Mouse (Mus musculus) heart, postnatal 4 days (tissue): ENCODE measurements around the gene Ap4s1. TPM values are rescaled to one million over a fixed set of nuclear protein-coding genes. Genes with fewer than 3 reads are reported as not detected.

ENCODE experiments used
- DNase-seq: peaks from one replicate; pipeline ENCODE4 v3.0.0; 2021
- total RNA-seq, 2 experiments: library from RNA; stranded (reverse); gene quantifications; 2 replicates each; pipeline ENCODE4 v1.2.3; 2021

The Ap4s1 gene
- total RNA-seq, 2 experiments from 2014 or later: 29.3 to 30.0 TPM

DNA sequence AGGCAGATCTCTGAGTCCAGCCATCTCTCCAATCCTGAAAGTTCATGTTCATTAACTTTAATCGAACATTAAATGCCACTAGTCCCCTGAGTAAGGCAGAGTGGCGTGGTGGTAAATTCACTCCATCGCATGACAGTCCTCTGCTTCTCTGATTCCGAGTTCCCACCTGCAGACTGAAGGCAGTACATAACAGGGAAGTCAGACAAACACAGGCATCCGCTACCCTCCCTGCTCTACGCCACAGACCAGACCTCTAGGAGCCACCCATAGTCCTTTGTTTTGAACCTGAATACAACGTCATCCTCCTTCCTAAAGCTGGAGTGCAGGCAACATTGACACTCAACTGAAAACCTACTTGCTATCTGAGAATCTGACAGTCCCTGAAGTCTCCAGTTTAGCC lies 13.7 kb downstream of the Ap4s1 start:
- DNase-seq: no peak

DNA sequence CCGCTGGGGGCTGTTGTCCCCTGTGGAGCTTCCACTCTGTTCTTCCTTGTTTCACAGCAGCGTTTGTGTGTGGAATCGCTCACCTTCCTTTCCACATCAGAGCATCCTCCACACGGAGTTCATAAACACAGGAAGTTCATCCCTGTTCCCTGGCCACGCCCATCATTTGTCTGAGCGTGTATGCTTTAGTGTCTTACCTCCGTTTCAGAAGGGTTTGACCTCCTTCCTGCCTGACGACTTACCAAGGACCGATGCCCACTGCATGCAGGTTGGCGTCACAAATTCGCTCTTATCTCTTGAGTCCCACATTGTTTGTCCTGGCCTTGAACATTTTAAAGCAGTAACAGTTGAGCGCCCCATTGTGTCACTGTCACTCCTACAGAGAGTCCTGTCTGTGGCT lies 14.9 kb downstream of the Ap4s1 start:
- no peak for DNase-seq

DNA sequence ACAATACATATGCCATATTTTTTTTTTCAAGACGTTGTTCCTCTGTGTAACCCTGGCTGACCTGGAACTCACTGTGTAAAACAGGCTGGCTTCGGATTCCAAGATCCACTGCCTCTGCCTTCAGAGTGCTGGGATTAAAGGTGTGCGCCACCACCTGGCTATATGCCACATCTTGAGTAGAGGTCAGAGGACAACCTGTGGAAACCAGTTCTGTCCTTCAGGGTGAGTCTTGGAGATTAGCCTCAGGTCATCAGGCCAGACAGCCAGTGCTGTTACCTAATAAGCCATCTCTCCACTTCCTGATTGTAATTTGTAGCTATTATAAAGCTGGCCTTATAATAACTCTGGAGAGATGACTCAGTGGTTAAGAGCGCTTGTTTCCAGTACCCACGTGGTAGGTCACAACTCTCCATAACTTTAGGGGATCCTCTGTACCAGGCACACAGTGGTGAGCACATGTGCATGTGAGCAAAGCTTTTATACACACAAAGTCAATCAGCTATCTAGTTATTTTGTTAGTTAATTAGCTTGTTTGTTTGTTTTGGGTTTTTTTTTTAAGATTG lies 15.9 kb downstream of the Ap4s1 start:
- DNase-seq: no peak

DNA sequence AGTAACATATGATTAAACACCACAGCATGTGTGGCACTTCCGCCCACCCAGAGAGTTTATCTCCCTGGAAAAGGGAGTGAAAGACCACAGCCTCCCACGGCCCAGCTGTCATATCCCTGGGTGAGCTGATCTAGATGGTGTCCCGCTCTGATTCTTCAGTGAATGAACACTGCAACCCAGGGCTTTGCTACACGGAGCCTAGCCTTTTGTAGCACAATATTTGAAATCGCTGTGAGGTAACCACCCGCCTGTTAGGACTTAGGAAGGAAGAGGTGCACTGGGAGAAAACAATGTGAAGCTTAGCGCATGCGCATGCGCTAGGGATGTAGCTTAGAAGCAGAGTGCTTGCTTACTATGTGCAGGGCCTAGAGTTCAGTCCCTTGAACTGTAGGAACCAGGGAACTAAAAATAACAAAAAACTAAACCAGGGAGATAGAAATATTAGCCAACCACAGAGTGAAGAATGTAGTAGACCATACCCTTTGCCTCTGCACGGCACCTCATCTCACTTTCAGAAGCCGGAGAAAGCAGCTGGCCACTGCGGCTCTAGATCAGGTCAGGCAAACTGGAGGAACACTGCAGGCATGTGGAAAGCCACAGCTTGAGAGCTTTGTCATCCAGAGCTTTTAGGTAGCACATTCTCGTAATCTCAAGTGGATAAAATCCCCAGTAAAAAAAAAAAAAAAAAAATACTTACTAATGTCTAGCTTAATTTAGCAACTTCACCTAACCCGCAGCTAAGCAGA lies 18.3 kb downstream of the Ap4s1 start:
- DNase-seq: peak; percentile 51

DNA sequence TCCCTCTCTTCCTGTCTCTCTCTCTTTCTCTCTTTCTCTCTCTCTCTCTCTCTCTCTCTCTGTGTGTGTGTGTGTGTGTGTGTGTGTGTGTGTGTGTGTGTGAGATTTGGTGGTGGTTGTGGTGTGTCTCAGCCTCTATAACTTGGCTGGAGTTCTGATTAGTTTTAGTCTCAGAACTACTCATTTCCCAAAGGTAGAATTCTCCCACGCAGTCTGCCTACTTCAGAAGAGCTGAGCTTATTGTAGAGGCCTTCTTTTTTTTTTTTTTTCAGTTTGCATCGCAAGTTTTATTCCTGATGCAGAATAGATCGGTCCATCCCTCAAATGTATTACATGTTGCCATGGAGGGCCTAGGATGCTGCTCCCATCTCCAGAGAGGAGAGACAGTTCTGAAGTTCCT lies 18.9 kb downstream of the Ap4s1 start:
- DNase-seq: no peak

DNA sequence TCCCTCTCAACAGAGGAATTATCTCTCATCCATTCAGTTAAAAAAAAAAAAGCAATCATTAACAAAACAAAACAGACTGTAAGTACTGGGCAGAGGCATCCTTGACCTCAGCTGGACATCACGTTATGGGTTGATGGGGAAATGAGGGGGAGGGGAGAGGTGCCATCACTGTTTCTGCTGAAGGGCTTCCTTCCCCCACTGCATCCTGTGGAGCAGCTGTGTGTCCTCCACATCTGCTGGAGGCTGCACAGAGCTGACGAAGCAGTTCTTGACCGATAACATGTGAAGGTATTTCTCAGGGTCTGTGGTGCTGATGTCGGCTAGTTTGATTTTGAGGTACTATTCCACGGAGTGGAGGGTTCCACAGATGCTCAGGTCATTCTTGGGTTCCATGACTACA lies 19.3 kb downstream of the Ap4s1 start:
- DNase-seq: no peak

DNA sequence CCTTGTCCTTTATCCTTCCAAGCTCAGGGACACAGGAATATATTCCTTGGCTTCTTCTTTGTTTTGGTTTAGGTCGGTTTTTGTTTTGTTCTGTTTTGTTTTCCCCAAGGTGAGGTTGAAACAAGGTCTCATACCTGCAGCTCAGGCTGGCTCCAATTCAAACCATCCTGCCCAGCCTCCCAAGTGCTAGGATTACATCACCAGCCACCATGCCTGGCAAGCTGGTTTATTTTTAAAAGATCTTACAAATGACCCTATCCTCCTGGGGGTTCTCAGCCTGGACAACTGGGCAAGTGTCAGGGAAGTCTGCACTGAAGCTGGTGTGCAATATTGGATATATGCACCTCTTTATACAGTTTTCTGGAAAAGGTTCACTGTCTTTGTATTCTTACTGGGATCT lies 21.9 kb downstream of the Ap4s1 start:
- no peak for DNase-seq

DNA sequence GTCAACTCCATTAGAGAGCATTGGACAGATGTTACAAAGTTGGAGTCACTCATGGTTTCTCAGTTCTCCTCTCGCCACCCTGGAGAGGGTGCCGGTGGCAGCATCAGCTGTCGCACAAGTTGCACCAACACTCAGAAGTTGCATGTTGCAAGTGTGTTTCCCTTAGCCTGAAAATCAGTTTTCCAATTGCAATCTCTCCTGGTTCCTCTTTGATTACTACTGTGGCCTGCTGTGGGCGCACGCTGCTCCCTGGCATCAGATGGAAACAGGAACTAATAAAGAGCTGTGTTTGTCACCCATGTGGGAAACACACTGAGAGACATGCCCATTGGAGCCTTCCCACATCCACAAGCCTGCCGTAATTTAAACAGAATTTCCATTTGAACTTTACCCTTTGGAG lies 27.8 kb downstream of the Ap4s1 start:
- no peak for DNase-seq

DNA sequence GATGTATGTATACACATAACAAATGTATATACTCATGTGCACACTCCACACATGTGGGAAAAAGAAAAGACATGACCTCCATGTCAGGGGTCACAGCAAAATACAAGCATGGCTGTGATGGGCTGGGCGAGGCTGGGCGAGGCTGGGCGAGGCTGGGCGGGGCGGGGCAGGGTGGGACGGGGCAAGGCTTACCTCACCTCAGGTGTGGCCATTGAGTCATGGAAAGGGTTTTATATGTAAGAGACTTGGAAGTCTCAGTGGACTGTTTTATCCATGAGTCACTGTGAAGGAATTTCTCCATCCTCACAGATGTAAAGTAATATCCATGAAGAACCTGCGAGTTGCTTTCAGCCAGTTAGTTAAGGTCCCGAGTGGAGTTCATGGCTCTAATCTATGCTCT lies 31.0 kb downstream of the Ap4s1 start:
- no peak for DNase-seq

DNA sequence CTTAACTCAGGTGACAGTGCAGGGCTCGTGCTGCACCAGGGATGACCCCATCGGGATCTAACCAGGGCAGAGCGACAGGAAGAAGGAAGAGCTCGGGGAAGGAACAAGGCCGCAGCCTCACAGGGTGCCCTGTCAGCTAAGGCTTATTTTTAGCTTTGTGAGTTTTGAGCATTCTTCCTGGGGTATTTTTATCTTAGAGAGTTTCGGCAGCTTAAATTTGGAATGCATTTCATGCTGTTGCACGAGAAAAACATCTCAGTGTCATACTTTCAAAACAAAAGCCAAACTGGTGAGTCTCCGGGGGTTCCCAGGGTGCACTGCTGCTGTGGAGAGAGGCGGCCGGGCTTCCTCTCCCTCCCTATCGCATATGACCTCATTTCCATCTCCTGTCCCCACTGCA lies 38.2 kb downstream of the Ap4s1 start:
- DNase-seq: peak; percentile 72

DNA sequence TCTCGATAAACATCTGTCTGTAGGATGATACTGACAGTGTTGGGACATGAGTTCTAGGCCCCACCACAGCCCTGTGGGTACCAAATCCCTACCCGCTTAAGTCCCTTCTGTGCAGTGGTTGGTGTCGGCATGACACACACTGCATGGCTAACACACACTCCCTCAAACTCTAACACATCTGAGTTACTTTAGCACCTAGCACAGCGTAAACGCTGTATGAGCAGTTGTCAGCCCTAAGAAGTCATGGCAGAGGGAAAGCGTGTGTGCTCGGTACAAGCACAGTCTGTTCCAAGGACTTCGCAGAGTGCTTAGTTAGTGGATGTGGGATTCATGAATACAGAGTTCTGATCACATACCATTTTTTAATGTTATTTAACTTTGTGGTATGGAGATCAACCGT lies 39.0 kb downstream of the Ap4s1 start:
- no peak for DNase-seq

DNA sequence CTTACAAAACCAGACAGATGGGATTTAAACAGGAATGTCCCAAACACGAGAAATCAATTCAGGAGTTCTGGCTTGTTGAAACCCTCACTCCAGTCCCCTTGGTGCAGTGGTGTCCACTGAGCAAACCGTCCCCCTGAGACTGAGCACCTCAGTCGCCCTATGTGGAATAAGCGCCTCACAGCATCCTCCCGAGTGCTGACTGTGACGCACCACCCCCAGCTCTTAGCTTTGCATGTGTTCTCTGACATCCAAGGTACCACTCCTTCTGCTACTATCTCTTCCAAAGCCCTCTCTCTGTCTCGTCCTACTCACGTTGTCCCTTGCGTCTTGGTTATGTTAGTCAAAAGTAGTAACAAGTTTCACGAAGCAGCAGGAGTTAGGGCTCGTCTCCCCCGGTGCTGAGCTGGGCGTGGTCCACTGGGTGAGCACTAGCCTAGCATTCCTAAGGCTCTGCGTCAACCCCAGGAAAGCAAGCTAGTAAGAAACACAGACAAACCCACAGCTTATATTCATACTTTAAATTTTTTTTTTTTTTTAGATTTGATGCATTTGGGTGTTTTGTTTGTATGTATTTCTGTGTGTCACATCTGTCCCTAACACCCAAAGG lies 43.9 kb downstream of the Ap4s1 start:
- DNase-seq: no peak

DNA sequence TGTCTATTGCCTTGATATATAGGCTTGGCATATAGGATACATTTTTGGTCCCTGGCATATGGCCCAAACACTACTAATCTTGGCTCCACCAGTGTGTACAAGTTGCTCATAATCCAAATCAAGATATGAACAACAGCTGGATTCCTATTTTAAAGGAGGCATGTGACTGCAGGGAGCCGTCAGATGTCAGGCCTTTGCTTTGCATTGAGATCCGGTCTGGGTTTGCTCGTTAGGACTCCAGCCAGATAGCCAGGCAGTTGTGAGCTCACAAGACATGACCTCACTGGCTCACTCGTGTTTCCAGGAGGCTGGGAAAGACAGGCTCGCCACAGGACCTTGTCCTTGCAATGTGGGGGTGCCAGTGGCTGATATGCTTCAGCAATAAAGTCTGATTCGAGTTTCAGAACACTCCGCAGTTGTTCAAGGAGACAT lies 45.0 kb downstream of the Ap4s1 start:
- peak; percentile 25 for DNase-seq

DNA sequence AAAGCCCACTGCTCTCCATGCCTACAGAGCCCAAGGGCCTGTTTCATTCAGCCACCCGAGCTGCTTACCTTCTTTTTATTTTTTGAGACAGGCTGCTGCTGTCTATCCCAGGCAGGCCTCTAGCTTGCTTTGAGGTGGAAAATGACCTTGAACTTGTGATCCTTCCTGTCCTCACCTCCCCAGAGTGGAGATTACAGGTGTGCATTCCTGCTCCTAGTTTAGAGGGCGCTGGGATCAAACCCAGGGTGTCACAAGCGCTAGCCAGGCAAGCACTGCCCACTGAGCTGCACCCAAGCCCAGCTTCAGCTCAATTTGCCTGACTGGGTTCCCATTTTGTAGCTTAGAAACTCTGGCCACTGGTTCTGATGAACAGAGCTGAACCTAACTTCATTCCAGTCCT lies 45.5 kb downstream of the Ap4s1 start:
- no peak for DNase-seq

DNA sequence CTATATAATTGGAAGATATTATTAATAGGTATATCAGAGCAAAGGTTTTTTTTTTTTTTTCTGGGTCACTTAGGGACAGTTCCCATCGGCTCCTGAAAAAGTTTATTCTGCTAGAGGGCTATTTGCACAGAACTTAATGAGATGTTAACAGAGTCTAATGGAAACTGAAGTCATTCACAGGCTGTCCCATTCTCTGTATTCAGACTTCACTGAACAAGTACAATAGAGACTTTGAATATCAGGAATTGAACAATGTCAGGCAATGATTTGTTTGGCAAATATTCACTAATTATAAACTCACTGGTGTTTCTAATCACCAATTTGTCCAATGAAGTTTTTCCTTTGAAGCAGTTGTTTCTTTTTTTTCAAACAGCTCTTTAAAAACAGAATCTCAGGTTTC lies 46.0 kb downstream of the Ap4s1 start:
- no peak for DNase-seq

DNA sequence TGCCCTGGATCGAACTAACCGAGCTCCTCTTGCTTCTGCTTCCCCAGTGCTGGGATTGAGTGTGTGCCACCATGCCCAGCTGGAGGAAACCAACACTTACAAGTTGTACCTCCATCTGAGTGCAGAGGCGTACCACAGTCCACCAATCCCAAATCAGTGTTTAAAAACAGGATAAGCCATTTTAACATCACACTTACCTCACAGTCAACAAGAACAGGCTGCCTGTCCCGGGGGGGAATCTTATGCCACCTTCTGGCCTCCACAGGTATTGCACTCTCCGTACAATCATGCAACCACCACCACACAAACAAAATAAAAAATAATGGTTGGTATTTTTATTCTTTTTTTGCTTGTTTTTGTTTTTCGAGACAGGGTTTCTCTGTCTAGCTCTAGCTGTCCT lies 50.9 kb downstream of the Ap4s1 start:
- DNase-seq: peak; percentile 69

DNA sequence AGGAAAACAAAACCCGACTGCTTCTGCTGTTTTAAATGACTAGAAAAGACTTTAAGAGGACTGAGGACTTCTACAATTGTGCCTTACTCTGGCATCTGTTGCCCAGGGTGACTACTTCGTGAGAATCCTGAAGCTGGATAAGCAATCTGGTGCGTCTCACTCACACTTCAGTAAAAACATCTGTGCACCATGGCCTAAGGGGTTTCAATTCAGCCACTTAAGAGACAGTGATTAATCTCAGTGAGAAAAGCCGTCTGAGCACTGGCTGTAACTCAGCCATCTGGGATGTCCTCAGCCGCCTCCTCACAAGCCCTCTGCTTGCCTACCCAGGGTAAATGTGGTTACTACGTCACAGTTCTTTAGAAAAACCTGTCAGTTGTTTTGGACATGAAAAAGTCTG lies 54.1 kb downstream of the Ap4s1 start:
- no peak for DNase-seq

DNA sequence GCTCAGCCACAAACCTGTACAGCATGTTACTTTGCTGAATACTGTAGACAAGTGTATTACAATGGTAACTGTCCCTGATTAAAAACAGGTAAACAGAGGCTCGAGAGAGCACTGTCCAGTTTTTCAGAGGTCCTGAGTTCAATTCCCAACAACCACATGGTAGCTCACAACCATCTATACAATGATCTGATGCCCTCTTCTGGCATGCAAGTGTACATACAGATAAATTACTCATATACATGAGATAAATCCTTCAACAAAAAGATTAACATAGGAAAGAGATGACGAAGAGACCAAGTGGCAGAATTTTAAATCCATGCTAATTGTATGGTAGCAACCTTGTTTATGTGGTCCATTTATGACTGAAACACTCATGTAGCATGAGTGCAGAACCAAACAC lies 56.5 kb downstream of the Ap4s1 start:
- DNase-seq: no peak

DNA sequence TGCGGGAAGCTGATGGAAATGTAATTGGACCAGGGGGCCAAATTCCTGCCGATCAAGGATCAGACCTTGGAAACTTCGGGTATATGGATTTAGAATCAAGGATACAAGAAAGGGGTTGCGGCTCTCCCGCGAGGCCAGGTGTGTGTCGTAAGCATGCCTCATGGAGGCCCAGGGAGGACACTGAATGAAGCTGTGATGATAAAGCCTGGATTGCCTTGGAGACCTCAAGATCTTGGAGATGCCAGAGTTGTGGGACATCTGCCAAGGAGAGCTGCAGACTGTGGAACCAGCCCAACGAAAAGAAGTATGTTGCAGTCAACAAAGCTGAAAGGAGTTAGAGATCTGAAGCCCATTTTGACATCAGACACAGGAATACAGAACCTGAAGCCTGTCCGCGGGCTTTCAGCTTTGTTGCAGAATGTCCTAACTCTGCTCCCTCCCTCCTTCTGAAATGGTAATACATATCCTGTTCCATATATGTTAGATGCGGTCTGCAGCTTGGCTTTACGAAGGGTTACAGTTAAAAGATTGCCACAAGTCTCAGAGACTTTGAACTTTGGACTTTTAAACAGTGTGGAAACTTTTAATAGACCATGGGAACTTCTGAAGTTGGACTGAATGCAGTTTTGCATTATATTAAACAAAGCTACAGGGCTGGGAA lies 65.2 kb downstream of the Ap4s1 start:
- no peak for DNase-seq

DNA sequence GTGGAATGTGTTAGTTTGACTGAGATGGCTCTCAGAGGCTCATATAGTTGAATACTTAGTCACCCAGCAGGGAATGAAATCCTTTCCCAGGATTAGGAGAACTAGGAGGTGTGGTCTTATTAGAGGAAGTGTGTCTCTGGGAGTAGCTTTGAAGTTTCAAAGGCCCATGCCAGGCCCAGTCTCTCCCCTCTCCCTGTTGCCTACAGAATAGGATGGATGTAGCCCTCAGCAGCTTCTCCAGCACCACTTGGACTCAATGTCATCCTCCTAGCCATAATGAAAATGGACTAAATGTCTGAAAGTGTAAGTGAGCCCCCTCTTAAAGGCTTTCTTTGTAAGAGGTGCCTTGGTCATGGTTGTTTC lies 65.7 kb downstream of the Ap4s1 start:
- DNase-seq: no peak

DNA sequence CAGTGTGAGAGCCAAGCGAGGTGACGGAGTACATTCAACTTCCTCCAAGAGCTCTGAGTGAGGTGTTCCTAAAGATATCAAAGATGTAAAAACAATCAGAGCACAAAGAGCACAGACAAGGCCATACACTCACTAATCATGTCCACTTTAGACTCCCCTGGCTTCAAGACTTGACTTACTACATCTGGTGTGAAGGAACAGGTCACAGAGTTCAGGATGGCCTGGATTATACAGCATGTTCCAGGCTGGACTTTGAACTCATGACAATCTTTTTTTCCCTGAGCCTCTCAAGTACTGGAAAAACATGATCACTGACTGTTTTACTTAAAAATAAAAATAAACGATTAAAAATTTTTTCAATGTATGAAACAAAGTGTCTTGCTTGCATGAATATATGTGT lies 68.5 kb downstream of the Ap4s1 start:
- no peak for DNase-seq

DNA sequence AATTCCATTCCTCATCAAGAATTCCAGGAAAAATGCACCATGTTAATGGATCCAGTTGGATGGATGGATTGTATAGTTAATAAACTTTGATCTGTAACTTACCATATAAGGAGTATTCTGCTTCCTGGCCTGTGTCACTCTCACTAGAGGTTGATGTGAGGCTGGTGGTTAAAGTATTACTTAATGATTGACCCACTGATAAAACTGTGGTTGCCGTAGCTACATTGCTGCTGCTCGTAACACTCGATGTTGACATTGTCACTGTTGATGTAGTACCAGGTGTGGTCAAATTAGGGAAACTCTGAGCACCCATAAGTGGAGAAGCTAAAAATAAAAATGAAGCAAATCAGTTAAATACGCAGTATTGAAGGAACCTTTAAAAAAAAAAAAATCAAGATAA lies 76.6 kb downstream of the Ap4s1 start:
- no peak for DNase-seq

DNA sequence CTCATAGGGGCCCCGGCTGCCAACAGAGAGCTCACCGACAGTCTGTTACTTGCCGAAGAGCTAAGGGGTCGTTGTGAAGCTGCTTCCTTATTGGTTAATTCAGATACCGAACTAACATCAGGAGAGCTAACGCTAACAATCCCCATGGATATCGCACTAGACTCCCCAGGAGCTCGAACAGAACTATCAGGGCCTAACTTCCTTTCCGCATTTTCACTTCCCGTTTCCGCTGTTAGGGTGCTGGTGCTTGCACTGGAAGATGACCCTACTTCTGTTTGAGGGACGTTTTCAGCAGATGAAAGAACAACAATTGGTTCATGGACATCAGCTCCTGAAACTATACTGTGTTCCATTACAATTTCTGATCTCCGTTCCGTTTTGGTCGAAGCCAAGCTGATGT lies 77.9 kb downstream of the Ap4s1 start:
- DNase-seq: no peak

DNA sequence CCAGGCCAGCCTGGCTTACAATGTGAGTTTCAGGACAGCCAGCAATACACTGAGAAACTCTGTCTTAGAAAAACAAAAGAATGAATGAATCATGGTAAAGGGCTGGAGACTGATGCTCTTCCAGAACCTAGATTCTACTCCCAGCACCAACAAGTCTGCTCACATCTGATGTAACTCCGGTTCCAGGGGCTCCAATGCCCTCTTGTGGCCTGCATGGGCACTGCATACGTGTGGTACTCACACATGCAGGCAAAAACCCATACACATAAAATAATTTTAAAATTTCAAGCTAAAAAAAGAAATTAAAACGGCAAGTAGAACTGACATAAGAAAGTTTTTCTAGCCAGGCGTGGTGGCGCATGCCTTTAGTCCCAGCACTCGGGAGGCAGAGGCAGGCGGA lies 94.0 kb downstream of the Ap4s1 start:
- DNase-seq: no peak
